Mouse (Mus musculus) stomach, postnatal 0 days (tissue): ENCODE measurements around the gene Tex33.

Experiments used
- CTCF ChIP-seq: IDR thresholded peaks from 2 replicates; pipeline ENCODE4 v1.5.1; 2016; ENCODE audit warnings: antibody characterized with exemption, low read depth, mild to moderate bottlenecking, moderate library complexity
- EP300 ChIP-seq: optimal IDR thresholded peaks from 2 replicates; pipeline ENCODE3; 2016; ENCODE audit warnings: antibody characterized with exemption

DNA sequence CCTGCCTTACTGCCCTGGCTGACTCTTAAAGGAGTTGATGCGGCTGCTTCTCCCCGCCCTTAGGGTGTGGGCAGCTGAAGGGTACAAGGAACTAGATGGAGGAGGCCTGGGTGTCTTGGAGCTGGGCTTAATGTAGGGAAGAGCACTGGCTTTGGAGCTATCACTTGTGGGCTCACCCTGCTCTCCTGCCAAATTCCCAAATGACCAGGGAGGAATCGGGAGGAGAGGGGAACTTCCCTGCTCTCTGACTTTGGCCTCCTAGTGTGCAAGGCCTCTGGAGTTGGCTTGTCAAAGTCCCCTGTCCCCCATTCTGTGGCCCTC lies 33.4 kb upstream of the Tex33 start:
- TF ChIP-seq CTCF, result no peak
- no peak for TF ChIP-seq EP300
